Mouse (Mus musculus) forebrain, embryonic 16.5 days (tissue): ENCODE results near the gene Map10. TPM values are rescaled to one million over a fixed set of nuclear protein-coding genes. Genes with fewer than 3 reads are reported as not detected.

ENCODE experiments used
- ATAC-seq: fragments of 200-750 bp; cut with Nextera tagmentation; 2 replicates; pipeline ENCODE4 v1.8.0; 2017; ENCODE audit warnings: mild to moderate bottlenecking, moderate library complexity
- H3K27ac ChIP-seq: fragments of 300-500 bp; sonication (generic); 2 replicates; pipeline ENCODE4 v1.5.1; 2014; ENCODE audit warnings: low read length, control low read depth
- H3K27me3 ChIP-seq: fragments of 300-500 bp; sonication (generic); replicated peaks from 2 replicates; pipeline ENCODE4 v1.6.1; 2014; ENCODE audit warnings: low read length; ENCODE audit not compliant: control insufficient read depth, insufficient read depth
- H3K36me3 ChIP-seq: fragments of 300-500 bp; sonication (generic); 2 replicates; pipeline ENCODE4 v1.6.1; 2014; ENCODE audit not compliant: control insufficient read depth, insufficient read depth
- H3K4me1 ChIP-seq: fragments of 300-500 bp; sonication (generic); replicated peaks from 2 replicates; pipeline ENCODE4 v1.6.1; 2014; ENCODE audit warnings: low read length; ENCODE audit not compliant: control insufficient read depth, insufficient read depth
- H3K4me2 ChIP-seq: fragments of 300-500 bp; sonication (generic); 2 replicates; pipeline ENCODE4 v1.6.1; 2014; ENCODE audit warnings: mild to moderate bottlenecking, low read length, control low read depth
- H3K4me3 ChIP-seq: fragments of 300-500 bp; sonication (generic); replicated peaks from 2 replicates; pipeline ENCODE4 v1.5.1; 2014; ENCODE audit warnings: mild to moderate bottlenecking, low read length, control low read depth
- H3K9ac ChIP-seq: fragments of 300-500 bp; sonication (generic); replicated peaks from 2 replicates; pipeline ENCODE4 v1.6.1; 2014; ENCODE audit warnings: low read depth, low read length, control low read depth
- H3K9me3 ChIP-seq: fragments of 300-500 bp; sonication (generic); 2 replicates; pipeline ENCODE4 v1.6.1; 2016; ENCODE audit warnings: low read length; ENCODE audit not compliant: control insufficient read depth
- WGBS: fragments of 180-500 bp; shearing (Covaris S2); extraction: QIAGEN DNeasy Blood & Tissue Kit; methylation state at CpG from one replicate; pipeline ENCODE4 v1.1.7; 2014; 5-methylcytosine and 5-hydroxymethylcytosine counted together
- polyA plus RNA-seq: library from polyadenylated mRNA; unstranded; fragments of >200 nt; fragmentation: Nextera tagmentation; extraction: Ambion mirVana; gene quantifications from 2 replicates; pipeline ENCODE4 v1.2.1, GENCODE M21; 2015

The Map10 gene
- polyA plus RNA-seq, 1 experiment from 2014 or later = 10.7 TPM

DNA sequence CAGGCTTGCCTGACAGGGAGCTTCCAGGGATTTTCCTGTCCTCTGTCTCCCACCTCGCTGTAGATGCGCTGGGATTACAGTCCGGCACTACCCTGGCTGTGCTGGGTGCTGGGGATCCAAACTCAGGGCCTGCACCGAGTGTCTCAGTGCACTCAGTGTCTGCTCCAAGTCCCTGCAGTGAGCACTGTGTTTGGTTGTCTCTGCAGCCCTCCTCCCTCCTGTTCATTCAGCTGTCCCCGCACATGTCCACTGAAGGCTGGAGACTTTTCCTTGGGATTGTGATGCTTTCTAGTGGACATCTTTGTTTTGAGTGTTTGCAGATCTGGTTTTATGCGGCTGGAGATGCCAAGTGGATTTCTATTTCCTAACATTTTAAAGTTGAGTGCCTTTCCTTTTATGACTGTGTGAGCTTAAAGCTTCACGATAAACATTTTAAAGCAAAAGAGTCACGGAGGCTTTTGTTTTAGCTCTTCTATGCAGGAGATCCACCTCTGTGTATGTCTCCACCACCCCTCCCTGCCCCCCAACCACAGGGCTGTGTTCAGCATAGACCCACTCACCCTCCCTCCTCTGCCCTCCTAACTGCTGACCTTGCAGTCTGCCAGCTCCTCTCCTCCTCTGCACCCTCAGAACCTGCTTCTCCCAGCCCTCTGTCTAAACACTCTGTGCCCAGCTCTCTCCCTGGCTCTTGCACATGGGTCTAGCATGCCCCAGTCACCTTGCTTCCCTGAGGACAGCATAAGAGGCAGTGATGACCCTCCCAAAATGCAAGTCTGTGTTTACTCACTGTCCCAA, 9.4 kb downstream of the Map10 start:
- H3K9ac ChIP-seq = no peak overlapping the region
- no peak overlapping the region for H3K27ac ChIP-seq
- no peaks in the 10 kb centered on the region for H3K4me1 ChIP-seq
- no peak overlapping the region for H3K4me2 ChIP-seq
- no peaks in the 10 kb centered on the region for H3K27me3 ChIP-seq
- no peak overlapping the region for H3K4me3 ChIP-seq
- WGBS = 75% methylated on average over 8 of the region's 8 CpGs
- no peaks in the 10 kb centered on the region for H3K9me3 ChIP-seq
- H3K36me3 ChIP-seq = no peaks in the 10 kb centered on the region
- ATAC-seq = no peak

DNA sequence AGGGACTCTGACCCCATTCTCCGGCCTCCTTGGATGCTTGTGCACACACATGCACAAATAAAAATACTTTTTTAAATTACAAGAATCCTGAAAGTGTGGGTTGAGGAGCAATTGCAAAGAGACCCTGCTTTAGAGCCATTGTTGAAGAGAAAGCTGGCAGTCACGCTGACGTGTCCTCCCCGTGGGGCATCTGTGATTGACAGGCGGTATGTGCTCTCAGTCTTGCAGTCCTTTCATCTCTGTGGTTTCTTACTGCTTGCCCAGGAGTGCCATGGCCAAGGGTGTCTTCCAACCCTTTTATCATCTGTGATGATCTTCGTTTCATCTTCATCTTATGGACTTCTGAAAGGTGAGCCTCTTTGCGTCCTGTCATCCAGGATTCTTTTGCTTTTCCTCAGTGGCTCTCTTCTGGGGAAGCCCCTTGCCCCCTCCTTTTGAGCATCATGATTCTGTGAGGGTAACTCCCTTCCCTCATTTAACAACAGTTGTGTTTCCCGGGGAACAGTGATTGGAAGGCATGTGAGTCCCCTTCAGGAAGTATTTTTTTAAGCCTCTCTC, 11.3 kb downstream of the Map10 start:
- WGBS = 37% methylated on average over 8 of the region's 8 CpGs
- no peak overlapping the region for H3K27ac ChIP-seq

DNA sequence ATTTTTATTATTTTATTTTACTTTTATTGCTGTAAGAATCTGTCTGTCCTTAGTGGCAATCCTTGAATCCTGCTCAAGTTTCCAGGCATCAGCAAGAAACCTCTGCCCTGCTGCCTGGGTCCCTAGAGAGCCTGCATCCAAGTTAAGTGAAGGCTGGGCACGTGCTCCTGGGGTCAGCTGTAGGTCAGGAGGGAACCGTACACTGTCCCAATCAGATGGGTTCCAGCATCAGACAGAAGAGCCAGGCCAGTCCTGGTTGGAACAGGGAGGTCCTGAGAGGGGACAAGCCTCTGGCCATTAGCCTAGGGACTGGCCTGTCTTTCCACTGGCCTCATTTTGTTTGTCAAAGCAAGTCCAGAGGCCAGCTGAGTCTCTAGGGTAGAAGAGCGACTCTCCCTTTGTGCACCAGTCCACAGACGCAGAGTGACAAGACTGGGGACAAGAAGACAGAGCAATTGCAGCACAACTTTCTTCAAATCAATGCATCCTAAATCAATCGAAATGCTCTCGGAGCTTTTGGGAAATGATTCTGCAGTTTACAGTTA, 15.7 kb downstream of the Map10 start:
- no peak overlapping the region for H3K4me3 ChIP-seq
- no peak for ATAC-seq
- H3K4me1 ChIP-seq = no peaks in the 10 kb centered on the region; the same call in 1 of the 2 replicates
- no peak overlapping the region for H3K27ac ChIP-seq
- no peak overlapping the region for H3K9ac ChIP-seq
- H3K27me3 ChIP-seq = no peaks in the 10 kb centered on the region
- no peaks in the 10 kb centered on the region for H3K9me3 ChIP-seq
- H3K36me3 ChIP-seq = no peaks in the 10 kb centered on the region
- 86% methylated on average over 6 of the region's 6 CpGs for WGBS
- no peak overlapping the region for H3K4me2 ChIP-seq

More for the DNA sequence above, 11.3 kb downstream of the Map10 start:
- no peak overlapping the region for H3K4me3 ChIP-seq
- no peak overlapping the region for H3K9ac ChIP-seq
- ATAC-seq = no peak
- H3K4me1 ChIP-seq = no peaks in the 10 kb centered on the region
- no peaks in the 10 kb centered on the region for H3K27me3 ChIP-seq
- no peaks in the 10 kb centered on the region for H3K36me3 ChIP-seq
- H3K9me3 ChIP-seq = no peaks in the 10 kb centered on the region
- no peak overlapping the region for H3K4me2 ChIP-seq

DNA sequence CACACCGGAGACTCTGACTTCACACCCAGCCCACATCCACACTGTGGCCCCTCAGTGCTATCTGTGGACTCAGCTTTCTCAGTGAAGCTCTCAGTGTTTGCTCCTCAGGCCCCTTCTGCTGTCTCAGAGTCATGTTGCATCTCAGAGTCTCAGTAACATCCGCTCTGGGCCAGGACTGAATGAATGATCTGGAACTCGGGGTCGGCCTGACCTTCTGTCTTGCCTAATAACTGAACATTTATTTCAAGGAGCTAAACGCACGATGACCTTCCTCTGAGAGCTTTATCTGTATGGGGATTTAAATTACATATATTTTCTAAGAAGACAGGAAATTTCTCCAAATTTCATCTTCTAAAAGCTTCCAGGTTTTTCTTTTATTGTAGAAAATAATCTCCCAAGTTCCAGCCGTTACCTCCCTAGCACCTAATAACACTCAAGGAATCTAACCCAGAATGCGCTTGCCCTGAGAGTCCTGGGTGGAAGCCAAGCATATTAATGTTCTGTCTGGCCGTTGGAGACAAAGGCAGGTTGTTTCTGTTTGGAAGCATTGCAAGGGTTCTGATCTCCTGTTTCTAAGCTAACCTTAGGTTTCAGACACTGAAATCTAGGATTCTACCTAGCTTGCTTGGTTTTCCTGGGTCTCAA, 16.7 kb downstream of the Map10 start:
- Histone ChIP-seq H3K4me1 (no peaks in the 10 kb centered on the region; the same call in 1 of the 2 replicates), H3K9ac (no peak overlapping the region), H3K4me2 (no peak overlapping the region), H3K9me3 (no peaks in the 10 kb centered on the region), H3K36me3 (no peaks in the 10 kb centered on the region), H3K4me3 (no peak overlapping the region), H3K27me3 (no peaks in the 10 kb centered on the region), H3K27ac (no peak overlapping the region)
- WGBS = 67% methylated on average over 9 of the region's 9 CpGs
- ATAC-seq = no peak

DNA sequence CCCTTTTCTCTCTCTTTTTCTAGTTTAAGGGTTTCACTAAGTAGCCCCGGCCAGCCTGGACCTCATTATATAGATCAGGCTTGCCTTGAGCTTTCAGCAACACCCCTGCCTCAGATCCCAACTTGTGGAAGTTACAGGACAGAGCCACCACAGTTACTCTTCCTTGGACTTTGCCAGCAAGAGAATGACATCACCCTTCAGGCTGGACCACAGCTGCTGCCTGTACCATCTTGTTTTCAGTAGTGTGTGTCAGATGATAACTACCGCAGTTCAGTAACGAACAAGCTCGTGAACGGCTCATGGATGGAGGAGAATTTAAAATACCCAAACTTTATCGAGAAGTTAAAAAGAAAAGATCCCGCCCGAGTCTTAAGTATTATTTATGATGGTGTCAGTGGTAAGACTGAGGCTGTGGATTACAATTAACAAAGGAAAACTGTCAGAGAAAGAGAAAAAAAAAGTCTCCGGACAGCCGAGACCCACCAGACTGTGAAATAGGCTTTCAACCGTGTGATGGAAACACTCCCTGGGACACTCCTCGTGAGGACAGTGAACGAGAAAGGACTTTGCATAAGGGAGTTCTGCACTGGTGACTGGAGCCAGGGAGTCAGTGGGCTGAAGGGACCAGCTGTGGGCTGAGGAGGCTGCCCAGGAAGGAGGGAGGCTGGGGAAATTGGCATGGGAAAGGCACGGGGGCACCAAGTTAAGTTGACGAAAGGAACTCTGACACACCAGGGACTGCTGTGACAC, 20.7 kb downstream of the Map10 start:
- Histone ChIP-seq H3K4me2 (no peak overlapping the region), H3K36me3 (no peaks in the 10 kb centered on the region), H3K9me3 (no peaks in the 10 kb centered on the region), H3K9ac (no peak overlapping the region), H3K4me1 (peaks cover 2% of the 10 kb centered on the region; the same call in 1 of the 2 replicates), H3K27me3 (no peaks in the 10 kb centered on the region), H3K4me3 (no peak overlapping the region), H3K27ac (no peak overlapping the region)
- no peak for ATAC-seq
- 43% methylated on average over 15 of the region's 15 CpGs for WGBS

DNA sequence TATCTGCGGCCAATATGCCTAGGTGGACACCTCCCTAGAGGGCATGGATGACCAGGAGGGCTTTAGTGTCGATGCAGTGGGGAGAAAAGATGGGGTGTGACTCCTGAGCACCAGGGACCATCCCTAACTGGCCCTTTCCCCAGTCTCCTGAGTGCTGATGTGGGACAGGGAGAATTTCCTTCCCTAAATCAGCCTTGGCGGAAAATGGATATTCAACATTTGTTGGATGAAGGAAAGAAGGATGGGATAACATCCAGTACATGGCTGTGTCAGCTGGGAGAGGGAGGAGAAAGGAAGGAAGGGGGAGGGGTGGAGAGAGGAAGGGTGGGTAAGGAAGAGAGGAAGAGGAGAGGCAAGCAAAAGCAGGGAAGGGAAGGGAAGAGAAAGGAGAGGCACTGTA, 21.3 kb downstream of the Map10 start:
- Histone ChIP-seq H3K4me1 (peaks cover 2% of the 10 kb centered on the region; the same call in 1 of the 2 replicates), H3K4me3 (no peak overlapping the region), H3K36me3 (no peaks in the 10 kb centered on the region), H3K27me3 (no peaks in the 10 kb centered on the region), H3K27ac (no peak overlapping the region), H3K9me3 (no peaks in the 10 kb centered on the region), H3K9ac (no peak overlapping the region), H3K4me2 (no peak overlapping the region)
- WGBS = 84% methylated on average over 3 of the region's 3 CpGs
- no peak for ATAC-seq

DNA sequence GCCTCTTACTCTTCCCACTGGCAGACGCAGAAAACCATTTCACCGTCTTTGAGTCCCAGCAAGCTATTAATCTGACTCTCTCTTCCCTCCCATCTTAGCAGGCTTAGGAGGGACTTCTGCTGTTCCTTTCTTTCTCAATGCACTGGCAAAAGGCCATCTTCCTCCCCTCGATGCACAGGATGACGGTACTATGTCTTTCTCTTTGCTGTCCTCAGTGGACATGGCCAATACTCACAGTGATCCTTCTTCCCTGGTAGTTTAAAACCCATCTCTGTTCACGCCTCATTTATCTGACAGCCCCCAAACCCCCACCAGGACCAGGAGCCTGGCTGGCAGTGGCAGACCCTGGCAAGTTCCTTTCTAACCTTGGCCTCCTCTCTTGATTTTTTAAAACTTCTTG, 22.8 kb downstream of the Map10 start:
- WGBS = 44% methylated on average over 5 of the region's 5 CpGs
- no peak overlapping the region for H3K4me3 ChIP-seq
- no peak for ATAC-seq

DNA sequence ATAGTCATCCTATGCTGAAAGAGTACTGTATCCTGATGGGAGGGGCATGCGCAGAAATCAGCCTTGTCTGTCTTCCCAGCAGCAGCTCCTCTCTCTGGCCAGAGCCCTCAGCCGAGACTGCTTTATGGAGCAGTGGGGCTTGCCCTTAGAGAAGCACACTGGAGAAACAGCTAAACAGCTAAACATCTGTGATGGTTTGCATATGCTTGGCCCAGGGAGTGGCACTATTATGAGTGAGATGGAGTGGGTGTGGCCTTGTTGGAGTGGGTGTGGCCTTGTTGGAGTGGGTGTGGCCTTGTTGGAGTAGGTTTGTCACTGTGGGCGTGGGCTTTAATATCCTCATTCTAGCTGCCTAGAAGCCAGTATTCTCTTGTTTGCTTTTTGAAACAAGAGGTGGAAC, 23.6 kb downstream of the Map10 start:
- Histone ChIP-seq H3K9me3 (no peaks in the 10 kb centered on the region), H3K27ac (no peak overlapping the region), H3K27me3 (no peaks in the 10 kb centered on the region), H3K4me3 (no peak overlapping the region), H3K36me3 (no peaks in the 10 kb centered on the region), H3K4me1 (0 out of 2 replicates have a peak, but pooled peaks cover 2% of the 10 kb centered on the region), H3K9ac (no peak overlapping the region), H3K4me2 (no peak overlapping the region)
- WGBS = 84% methylated on average over 3 of the region's 3 CpGs
- no peak for ATAC-seq

More for the DNA sequence above, 22.8 kb downstream of the Map10 start:
- H3K36me3 ChIP-seq = no peaks in the 10 kb centered on the region
- no peaks in the 10 kb centered on the region for H3K27me3 ChIP-seq
- H3K9ac ChIP-seq = no peak overlapping the region
- no peaks in the 10 kb centered on the region for H3K9me3 ChIP-seq
- no peak overlapping the region for H3K4me2 ChIP-seq
- 0 out of 2 replicates have a peak, but pooled peaks cover 2% of the 10 kb centered on the region for H3K4me1 ChIP-seq
- no peak overlapping the region for H3K27ac ChIP-seq
